Mouse (Mus musculus): ENCODE data around the gene Klhl22. TPM values are rescaled to one million over a fixed set of nuclear protein-coding genes. Genes with fewer than 3 reads are reported as not detected.

Klhl22 gene
- polyA plus RNA-seq, 1 experiment, result 107 TPM

DNA sequence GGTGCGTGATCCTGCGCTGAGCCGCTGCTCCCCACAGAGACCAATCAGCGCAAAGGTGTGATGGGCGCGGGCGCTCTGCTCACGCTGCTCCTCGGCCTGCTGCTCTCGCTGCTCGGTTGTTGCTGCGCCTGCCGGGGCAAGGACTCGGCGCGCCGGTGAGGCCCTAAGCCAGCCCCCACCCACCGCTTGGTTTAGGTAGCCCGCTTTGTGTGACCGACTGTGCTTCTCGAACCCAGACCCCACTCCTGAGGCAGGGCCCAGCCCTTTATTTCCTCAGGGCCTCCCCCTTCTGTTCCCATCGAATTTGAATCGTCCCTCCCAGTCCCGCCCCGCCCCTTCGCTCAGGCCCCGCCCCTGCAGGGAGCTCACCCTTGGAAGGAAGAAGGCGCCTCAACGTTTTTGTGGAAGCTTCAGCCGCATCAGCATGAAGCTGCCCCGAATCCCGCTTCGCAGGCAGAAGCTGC, 45.1 kb downstream of the Klhl22 start:
- Histone ChIP-seq H3K36me3 (ENCODE audit: control insufficient read depth, insufficient read depth) (peaks cover 4% of the 10 kb centered on the region), H3K4me3 (no peak overlapping the region), H3ac (ENCODE audit: control insufficient read depth, insufficient read length) (no peak overlapping the region), H3K27me3 (ENCODE audit: control insufficient read depth, insufficient read depth, insufficient read length) (no peaks in the 10 kb centered on the region), H3K79me2 (ENCODE audit: control insufficient read depth, insufficient read depth) (peaks cover 17% of the 10 kb centered on the region), H3K4me2 (ENCODE audit: low read depth) (no peak overlapping the region)
- TF ChIP-seq POLR2A (IDR thresholded peaks at IDR 0.05; ENCODE audit: insufficient read length, low read depth) (no peak), MAX (IDR thresholded peaks at IDR 0.05; ENCODE audit: low read depth) (no peak), TCF12 (IDR thresholded peaks at IDR 0.05; ENCODE audit: insufficient read depth, poor library complexity, severe bottlenecking) (no peak), SRF (IDR thresholded peaks at IDR 0.05; ENCODE audit: control insufficient read depth, insufficient read length, low read depth) (no peak), POLR2AphosphoS2 (IDR thresholded peaks at IDR 0.05; ENCODE audit: insufficient read length, low read depth) (no peak), MYOG (IDR thresholded peaks at IDR 0.05; ENCODE audit: control insufficient read depth in 1 of 3, insufficient read depth in 1 of 3, insufficient read length in 2 of 3, low read depth in 2 of 3) (no peak), USF1 (IDR thresholded peaks at IDR 0.05; ENCODE audit: low read depth) (no peak), REST (IDR thresholded peaks at IDR 0.05; ENCODE audit: insufficient read depth, insufficient read length) (no peak), MYOD1 (IDR thresholded peaks at IDR 0.05; ENCODE audit: control insufficient read depth in 1 of 3, insufficient read length in 2 of 3, low read depth in 2 of 3) (no peak), CEBPB (IDR thresholded peaks at IDR 0.05; ENCODE audit: insufficient read depth, poor library complexity, severe bottlenecking) (no peak), E2F4 (IDR thresholded peaks at IDR 0.05; ENCODE audit: insufficient read depth) (no peak)

DNA sequence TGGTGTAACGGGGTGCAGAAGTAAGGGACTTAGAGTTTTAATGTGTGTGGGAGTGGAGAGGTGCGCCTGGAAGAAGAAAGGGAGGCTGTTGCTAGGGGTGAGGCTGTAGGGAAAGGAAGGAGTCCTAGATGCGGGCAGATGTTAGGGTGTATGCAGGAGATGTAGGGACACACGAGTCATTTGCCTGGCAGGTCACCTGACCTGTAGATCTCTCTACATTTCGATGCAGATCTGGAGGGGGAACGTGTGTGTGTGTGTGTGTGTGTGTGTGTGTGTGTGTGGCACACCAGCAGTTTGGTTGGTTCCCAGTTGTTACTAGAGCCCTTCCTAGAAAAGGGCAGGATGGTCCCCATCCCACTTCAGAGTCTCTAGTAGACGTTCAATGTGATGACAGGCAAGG, 45.6 kb downstream of the Klhl22 start:
- Histone ChIP-seq H3K27me3 (ENCODE audit: control insufficient read depth, insufficient read depth, insufficient read length) (no peaks in the 10 kb centered on the region), H3K36me3 (ENCODE audit: control insufficient read depth, insufficient read depth) (peaks cover 4% of the 10 kb centered on the region), H3K4me3 (no peak overlapping the region), H3ac (ENCODE audit: control insufficient read depth, insufficient read length) (no peak overlapping the region), H3K4me2 (ENCODE audit: low read depth) (no peak overlapping the region), H3K79me2 (ENCODE audit: control insufficient read depth, insufficient read depth) (peaks cover 12% of the 10 kb centered on the region)
- TF ChIP-seq CEBPB (IDR thresholded peaks at IDR 0.05; ENCODE audit: insufficient read depth, poor library complexity, severe bottlenecking) (no peak), MYOG (IDR thresholded peaks at IDR 0.05; ENCODE audit: control insufficient read depth in 1 of 3, insufficient read depth in 1 of 3, insufficient read length in 2 of 3, low read depth in 2 of 3) (no peak), MYOD1 (IDR thresholded peaks at IDR 0.05; ENCODE audit: control insufficient read depth in 1 of 3, insufficient read length in 2 of 3, low read depth in 2 of 3) (no peak), TCF12 (IDR thresholded peaks at IDR 0.05; ENCODE audit: insufficient read depth, poor library complexity, severe bottlenecking) (no peak), REST (IDR thresholded peaks at IDR 0.05; ENCODE audit: insufficient read depth, insufficient read length) (no peak), POLR2A (IDR thresholded peaks at IDR 0.05; ENCODE audit: insufficient read length, low read depth) (no peak), SRF (IDR thresholded peaks at IDR 0.05; ENCODE audit: control insufficient read depth, insufficient read length, low read depth) (no peak), USF1 (IDR thresholded peaks at IDR 0.05; ENCODE audit: low read depth) (no peak)

DNA sequence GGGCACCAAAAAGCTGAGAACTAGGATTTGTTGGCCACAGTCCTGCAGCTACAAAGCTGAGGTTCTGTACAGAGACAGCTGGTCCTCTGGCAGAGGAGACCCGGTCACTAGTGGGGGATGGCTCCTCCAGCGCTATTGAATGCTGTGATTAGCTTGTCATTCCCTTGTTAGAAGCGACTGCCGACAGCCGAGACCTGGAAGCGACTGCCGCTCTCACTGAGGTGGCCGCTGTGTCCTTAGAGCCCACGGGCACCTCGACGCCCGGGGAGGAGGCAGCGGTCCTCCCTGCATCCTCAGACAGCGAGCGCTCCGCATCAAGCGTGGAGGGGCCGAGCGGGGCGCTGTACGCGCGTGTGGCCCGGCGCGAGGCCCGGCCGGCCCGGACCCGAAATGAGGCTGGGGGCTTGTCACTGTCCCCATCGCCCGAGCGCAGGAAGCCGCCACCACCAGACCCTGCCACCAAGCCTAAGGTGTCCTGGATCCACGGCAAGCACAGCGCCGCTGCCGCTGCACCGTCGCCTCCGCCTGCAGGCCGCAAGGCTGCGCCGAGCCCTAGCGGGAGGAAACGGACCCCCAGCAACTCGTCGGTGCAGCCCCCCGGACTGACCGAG, 47.3 kb downstream of the Klhl22 start:
- no peak overlapping the region for H3K4me2 ChIP-seq (ENCODE audit: low read depth)
- H3K27me3 ChIP-seq (ENCODE audit: control insufficient read depth, insufficient read depth, insufficient read length), result no peaks in the 10 kb centered on the region
- peaks cover 4% of the 10 kb centered on the region for H3K36me3 ChIP-seq (ENCODE audit: control insufficient read depth, insufficient read depth)
- H3ac ChIP-seq (ENCODE audit: control insufficient read depth, insufficient read length), result no peak overlapping the region
- peaks cover under 1% of the 10 kb centered on the region for H3K79me2 ChIP-seq (ENCODE audit: control insufficient read depth, insufficient read depth)
- no peak overlapping the region for H3K4me3 ChIP-seq
- TF ChIP-seq USF1 (IDR thresholded peaks at IDR 0.05; ENCODE audit: low read depth) (no peak), TCF3 (IDR thresholded peaks at IDR 0.05; ENCODE audit: insufficient read length, low read depth) (no peak), MYOG (IDR thresholded peaks at IDR 0.05; ENCODE audit: control insufficient read depth in 1 of 3, insufficient read depth in 1 of 3, insufficient read length in 2 of 3, low read depth in 2 of 3) (no peak), POLR2AphosphoS2 (IDR thresholded peaks at IDR 0.05; ENCODE audit: insufficient read length, low read depth) (no peak), MYOD1 (IDR thresholded peaks at IDR 0.05; ENCODE audit: control insufficient read depth in 1 of 3, insufficient read length in 2 of 3, low read depth in 2 of 3) (no peak), POLR2A (IDR thresholded peaks at IDR 0.05; ENCODE audit: insufficient read length, low read depth) (no peak), TCF12 (IDR thresholded peaks at IDR 0.05; ENCODE audit: insufficient read depth, poor library complexity, severe bottlenecking) (no peak), REST (IDR thresholded peaks at IDR 0.05; ENCODE audit: insufficient read depth, insufficient read length) (no peak), CEBPB (IDR thresholded peaks at IDR 0.05; ENCODE audit: insufficient read depth, poor library complexity, severe bottlenecking) (no peak), MAX (IDR thresholded peaks at IDR 0.05; ENCODE audit: low read depth) (no peak), E2F4 (IDR thresholded peaks at IDR 0.05; ENCODE audit: insufficient read depth) (no peak)

DNA sequence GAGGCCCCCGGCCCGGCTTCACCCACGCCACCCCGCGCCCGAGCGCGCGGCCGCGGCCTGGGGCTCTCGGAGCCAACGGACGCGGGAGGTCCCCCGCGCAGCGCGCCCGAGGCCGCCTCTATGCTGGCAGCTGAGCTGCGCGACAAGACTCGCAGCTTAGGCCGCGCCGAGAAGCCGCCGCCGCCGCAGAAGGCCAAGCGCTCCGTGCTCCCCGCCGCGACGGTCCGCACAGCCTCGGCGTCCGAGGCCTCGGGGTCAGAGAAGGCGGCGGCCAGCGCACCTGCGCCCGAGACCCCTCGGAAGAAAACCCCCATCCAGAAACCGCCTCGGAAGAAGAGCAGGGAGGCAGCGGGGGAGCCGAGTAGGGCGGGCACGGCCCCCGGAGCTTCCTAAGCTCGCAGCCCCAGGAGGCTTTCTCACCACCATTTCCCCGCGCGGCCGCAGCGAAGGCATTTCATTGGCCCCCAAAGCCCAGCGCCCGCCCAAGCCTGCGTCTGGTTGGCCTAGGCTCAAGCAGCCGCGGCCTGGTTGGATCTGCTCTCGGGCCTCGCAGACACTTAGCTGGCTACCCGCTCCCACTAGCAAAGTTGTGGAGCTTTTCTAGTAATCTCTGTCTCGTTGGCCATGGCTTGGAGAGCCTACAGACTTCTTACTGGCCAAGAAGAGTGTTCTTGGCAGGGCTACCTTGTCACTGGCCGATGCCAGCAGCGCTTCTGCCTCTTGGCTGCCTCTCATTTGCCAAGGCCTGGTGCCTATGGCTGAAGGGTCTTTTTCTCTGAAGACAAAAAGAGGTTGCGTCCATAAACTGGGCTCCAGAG, 48.0 kb downstream of the Klhl22 start:
- TF ChIP-seq TCF3 (IDR thresholded peaks at IDR 0.05; ENCODE audit: insufficient read length, low read depth) (no peak), MYOG (IDR thresholded peaks at IDR 0.05; ENCODE audit: control insufficient read depth in 1 of 3, insufficient read depth in 1 of 3, insufficient read length in 2 of 3, low read depth in 2 of 3) (no peak), MAX (IDR thresholded peaks at IDR 0.05; ENCODE audit: low read depth) (no peak), SRF (IDR thresholded peaks at IDR 0.05; ENCODE audit: control insufficient read depth, insufficient read length, low read depth) (no peak), CEBPB (IDR thresholded peaks at IDR 0.05; ENCODE audit: insufficient read depth, poor library complexity, severe bottlenecking) (no peak), TCF12 (IDR thresholded peaks at IDR 0.05; ENCODE audit: insufficient read depth, poor library complexity, severe bottlenecking) (no peak), REST (IDR thresholded peaks at IDR 0.05; ENCODE audit: insufficient read depth, insufficient read length) (no peak), MYOD1 (IDR thresholded peaks at IDR 0.05; ENCODE audit: control insufficient read depth in 1 of 3, insufficient read length in 2 of 3, low read depth in 2 of 3) (no peak), POLR2A (IDR thresholded peaks at IDR 0.05; ENCODE audit: insufficient read length, low read depth) (no peak), USF1 (IDR thresholded peaks at IDR 0.05; ENCODE audit: low read depth) (no peak), E2F4 (IDR thresholded peaks at IDR 0.05; ENCODE audit: insufficient read depth) (no peak), POLR2AphosphoS2 (IDR thresholded peaks at IDR 0.05; ENCODE audit: insufficient read length, low read depth) (no peak)
- Histone ChIP-seq H3K27me3 (ENCODE audit: control insufficient read depth, insufficient read depth, insufficient read length) (no peaks in the 10 kb centered on the region), H3K4me3 (no peak overlapping the region), H3K4me2 (ENCODE audit: low read depth) (no peak overlapping the region), H3ac (ENCODE audit: control insufficient read depth, insufficient read length) (no peak overlapping the region), H3K36me3 (ENCODE audit: control insufficient read depth, insufficient read depth) (peaks cover 4% of the 10 kb centered on the region), H3K79me2 (ENCODE audit: control insufficient read depth, insufficient read depth) (no peaks in the 10 kb centered on the region)
